Mouse (Mus musculus) lung, postnatal 10 days (tissue): ENCODE measurements around the gene Asgr1.
"Not testable (repeated sequence)": the region's sequence is repeated elsewhere in the genome, so short reads cannot be mapped to it uniquely, and the experiment has no call there.

ENCODE experiments used
- DNase-seq: peaks from one replicate; pipeline ENCODE4 v3.0.0; 2021

Asgr1 gene

DNA sequence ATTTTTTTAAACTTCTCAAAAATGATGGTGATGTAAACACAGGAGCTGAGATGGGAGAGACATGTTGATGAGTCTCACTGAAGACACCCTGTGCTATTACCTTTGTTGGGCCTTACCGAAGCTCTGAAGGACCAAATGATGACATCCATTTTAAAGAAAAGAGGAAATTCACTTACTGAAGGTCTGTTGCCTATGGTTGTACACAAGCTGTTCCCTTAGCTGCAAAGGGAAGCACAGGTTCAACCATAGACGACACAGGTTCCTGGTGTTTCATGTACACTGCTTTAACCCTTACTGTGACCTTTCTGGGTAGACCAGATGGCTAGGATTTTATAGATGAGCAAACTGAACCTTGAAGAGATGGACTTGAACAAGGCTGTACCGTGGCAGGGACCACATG is 16.7 kb downstream of the Asgr1 start:
- not testable (repeated sequence) for DNase-seq

- DNase-seq = peak; percentile 86
These were observed 20.6 kb downstream of the Asgr1 start for GRCm38 (mm10) chr11:70074379-70075071.

- DNase-seq = no peak
These were observed 21.7 kb downstream of the Asgr1 start for GRCm38 (mm10) chr11:70075581-70075980.

DNA sequence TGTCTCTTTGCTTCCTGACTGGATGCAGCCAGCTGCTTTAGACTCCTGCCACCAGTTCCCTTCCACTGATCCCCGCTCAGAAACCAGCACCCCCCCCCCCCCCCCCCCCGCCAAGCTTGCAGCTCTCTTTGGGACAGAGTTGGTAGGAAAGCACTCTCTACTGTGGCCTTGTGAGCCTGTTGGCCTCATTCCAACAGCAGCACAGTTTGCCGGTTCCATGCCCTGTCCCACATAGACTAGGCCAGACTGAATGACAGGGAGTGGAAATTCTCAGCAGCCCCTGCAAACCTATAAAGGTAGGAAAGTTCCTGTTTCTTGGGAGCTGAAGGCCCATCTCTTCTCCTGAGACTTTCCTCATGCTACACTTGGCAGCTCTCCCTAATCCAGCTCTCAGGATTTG is 23.6 kb downstream of the Asgr1 start:
- no peak for DNase-seq

DNA sequence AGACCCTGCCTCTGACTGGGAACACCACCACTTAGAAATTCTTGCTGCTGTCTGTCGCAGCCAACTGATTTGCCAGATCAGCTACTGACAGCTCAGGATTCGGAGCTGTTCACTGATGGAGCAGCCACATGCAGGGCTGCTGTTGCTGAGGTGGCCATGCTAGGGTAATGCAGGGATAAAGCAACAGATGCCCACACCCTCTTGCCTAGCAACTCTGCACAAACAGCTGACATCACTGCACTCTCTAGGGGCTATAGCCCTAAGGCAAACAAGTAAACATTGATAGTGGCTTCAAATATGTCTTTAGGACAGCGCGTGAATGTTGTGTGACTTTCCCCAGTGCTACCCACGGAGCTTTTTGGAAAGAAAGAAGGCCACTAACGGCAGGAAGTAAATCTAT is 25.3 kb downstream of the Asgr1 start:
- no peak for DNase-seq

DNA sequence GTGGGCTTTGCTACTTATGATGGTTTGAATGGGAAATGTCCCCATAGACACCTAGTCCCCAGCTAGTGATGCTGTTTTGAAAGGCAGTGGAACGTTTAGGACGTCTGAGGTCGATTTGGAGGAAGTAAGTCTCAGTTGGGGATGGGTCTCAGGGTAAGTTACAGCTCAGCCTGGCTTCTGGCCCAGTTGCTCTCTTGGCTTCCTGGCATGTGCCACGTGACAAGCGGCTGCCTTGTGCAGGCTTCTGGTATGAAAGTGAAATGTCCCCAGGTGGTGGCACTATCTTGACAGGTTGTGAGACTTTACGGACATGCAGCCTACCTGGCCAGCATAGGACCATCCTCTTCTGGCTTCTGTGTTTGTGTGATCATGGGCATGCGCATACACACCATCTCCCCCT is 26.0 kb downstream of the Asgr1 start:
- DNase-seq = peak; percentile 42

DNA sequence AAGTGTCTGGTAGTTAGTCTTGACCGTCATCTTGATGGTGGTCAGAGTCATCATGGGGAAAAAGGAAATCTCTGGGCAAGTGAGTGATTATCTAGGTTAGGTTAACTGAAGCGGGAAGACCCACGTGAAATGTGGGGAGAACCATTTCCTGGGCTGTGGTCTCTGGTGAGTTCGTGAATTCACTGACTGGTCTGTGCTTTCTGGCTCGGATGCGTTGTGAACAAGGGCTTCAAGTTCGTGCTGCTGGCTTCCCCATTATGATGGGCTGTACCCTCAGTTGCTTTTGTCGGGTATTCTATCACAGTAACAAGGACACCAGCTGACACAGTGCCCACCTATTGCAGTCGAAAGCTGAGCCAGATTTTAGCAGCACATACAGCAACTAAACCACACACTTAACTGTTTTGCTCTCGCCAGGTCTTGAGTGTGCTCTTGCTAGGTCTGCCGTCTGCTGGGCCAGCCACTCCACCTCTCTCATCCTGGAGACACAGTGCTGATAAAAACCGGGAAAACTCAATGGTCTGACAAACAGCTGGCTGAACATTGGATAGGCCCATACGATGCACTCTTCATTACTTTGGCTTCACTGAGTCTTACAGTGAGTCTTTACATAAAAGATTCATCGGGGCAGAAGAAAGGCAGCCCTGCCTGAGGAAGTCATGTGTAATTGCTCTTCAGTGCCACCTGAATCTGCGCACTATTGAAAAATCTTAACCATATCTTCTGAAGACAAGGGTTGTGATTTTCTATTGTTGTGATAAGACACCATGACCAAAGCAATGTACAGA is 27.1 kb downstream of the Asgr1 start:
- DNase-seq = no peak

DNA sequence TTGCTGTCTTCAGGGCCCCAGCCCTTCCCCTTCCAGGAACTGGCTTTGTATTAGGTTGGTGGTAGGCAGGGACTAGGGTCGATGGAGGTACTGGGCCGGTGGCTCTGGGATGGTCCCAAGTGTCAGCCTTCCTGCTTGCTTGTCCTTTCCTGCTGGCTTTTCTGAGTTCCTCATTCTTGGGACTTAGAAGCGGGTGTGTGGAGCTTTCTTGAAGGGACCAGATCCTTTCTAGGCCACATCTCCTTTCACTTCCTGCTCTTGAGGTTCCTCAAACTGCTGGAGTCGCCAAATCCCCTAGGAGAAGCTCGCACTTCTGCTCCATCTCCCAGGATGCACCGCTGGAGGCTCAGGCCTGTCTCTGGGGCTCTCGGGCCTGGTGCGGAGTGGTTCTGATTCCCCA is 30.7 kb downstream of the Asgr1 start:
- no peak for DNase-seq

DNA sequence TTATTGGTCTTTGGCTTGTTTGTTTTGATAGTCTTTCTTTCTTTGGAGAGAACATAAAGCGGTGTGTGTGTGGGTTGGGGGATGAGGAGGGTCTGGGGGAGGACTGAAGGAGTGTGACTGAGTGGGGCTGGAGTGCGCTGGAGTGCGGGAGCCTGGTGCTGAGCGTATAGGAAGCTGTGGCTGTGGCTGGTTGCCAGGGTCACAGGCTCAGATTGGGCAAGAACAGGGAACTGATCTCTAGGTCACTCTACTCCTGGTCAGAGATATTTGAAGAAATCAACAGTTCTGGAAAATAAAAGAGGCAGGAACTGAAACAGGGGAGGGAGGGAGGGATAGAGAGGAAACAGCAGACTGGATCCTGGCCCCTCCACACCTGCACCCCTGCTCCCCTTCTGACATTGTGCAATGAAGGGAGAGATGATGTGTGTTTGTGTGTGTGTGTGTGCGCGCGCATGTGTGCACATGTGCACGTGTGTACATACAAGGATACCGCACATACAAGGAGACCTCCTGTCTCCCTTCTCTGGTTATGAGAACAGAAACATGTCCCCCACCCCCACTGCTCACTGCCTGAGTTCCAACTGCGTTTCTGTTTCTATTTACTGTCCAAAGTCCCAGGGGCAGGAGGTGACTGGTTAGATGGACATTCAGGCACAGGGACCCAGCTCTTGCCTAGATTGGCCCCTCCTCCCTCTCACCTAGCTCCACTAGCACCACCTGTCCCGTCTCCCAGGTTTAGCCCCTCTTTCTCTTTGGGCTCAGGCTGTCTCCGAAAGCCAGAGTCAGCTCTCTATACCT is 38.3 kb downstream of the Asgr1 start, which contains the start of gene Asgr2:
Asgr2 (plus strand) TSS at position 659 of the 798 bp plus-strand sequence.
- DNase-seq = peak; percentile 24

DNA sequence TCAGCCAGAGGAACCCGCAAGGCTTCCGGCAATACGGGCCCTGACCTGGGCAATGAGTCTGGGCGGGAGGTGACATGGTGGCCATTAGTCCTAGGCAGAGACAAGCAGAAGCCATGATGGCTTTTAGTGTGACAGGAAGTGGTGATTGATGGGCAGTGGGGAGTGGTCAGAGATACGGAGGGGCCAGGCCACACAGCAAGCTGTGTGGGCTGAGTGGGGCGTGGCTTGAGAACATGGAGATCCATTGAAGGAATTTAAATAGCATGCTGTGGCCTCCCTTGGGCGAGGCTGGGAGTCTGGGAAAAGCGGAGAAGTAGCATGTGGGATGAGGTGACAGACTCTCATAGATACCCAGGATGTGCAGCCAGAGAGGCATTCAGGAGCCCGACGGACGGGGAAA is 43.5 kb downstream of the Asgr1 start:
- no peak for DNase-seq

DNA sequence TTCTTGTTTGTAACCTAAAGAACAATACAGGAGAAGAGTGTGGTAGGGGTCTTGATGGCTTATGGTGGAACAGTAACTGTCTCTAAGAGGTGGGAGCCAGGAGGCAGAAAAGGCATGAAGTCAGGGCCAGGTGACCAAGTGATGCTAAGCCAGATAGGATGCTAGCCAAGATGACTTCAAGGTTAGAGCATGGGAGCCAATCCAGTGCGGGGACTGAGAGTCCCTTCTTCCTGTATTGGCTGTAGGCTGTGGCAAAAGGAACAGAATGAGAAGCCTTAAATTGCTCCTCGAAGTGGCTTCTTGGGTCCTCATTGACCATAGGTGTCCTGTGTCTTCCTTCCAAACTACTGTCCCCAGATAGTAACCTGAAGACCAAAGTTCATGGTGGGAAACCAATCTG is 45.2 kb downstream of the Asgr1 start:
- DNase-seq = no peak

DNA sequence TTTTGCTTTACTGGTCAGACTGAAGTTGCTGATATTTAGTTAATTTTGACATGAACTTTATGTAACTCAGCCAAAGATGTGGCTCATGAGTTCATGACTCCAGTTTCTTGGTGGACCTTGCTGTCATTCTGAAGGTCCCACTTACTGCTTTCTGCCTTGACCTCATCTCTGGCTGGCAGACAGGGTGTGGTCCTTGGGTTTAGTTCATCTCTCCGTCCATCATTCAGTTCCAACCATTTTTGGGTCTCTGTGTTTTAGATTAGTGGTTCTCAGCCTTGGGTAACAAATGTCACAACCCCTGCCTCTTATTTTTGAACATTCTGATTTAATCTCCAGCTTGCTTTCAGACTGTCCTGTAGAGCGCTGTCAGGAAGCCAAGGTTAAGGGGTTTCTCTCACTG is 45.9 kb downstream of the Asgr1 start:
- DNase-seq = no peak

- DNase-seq = no peak
These were observed 49.9 kb downstream of the Asgr1 start for GRCm38 (mm10) chr11:70103701-70104315.

GRCm38 (mm10) chr11:70107085-70107484 is 53.2 kb downstream of the Asgr1 start:
- DNase-seq = no peak
